Mouse (Mus musculus): ENCODE measurements around the gene Glcci1.

- TF ChIP-seq CTCF (IDR thresholded peaks at IDR 0.05 in 2 of 3, conservative IDR thresholded peaks at IDR 0.05 in 1 of 3; ENCODE audit: control insufficient read depth in 1 of 3, insufficient read depth in 1 of 3, low read depth in 2 of 3, low read length in 3 of 3, poor library complexity in 1 of 3, severe bottlenecking in 1 of 3): no peak
- TF ChIP-seq POLR2A (IDR thresholded peaks at IDR 0.05; ENCODE audit: control insufficient read depth in 1 of 2, insufficient read depth in 1 of 2, low read depth in 1 of 2, low read length in 2 of 2, poor library complexity in 1 of 2): no peak
- no peak for TF ChIP-seq MAFK (IDR thresholded peaks at IDR 0.05; ENCODE audit: borderline replicate concordance, low read depth, low read length)
- TF ChIP-seq GATA1 (IDR thresholded peaks at IDR 0.05; ENCODE audit: low read depth, low read length): no peak
- TF ChIP-seq MAX (IDR thresholded peaks at IDR 0.05; ENCODE audit: low read length): no peak
- no peak for TF ChIP-seq HCFC1 (IDR thresholded peaks at IDR 0.05; ENCODE audit: low read depth, low read length)
- TF ChIP-seq SIN3A (IDR thresholded peaks at IDR 0.05; ENCODE audit: low read length): no peak
- no peak for TF ChIP-seq CHD2 (IDR thresholded peaks at IDR 0.05; ENCODE audit: low read length)
- TF ChIP-seq CHD1 (IDR thresholded peaks at IDR 0.05; ENCODE audit: low read depth, low read length): no peak
- no peak for TF ChIP-seq NELFE (IDR thresholded peaks at IDR 0.05; ENCODE audit: low read depth, low read length)
- TF ChIP-seq ELF1 (IDR thresholded peaks at IDR 0.05; ENCODE audit: low read depth, low read length): no peak
- no peak for TF ChIP-seq ZKSCAN1 (IDR thresholded peaks at IDR 0.05; ENCODE audit: low read depth, low read length)
- no peak for TF ChIP-seq USF2 (IDR thresholded peaks at IDR 0.05; ENCODE audit: borderline replicate concordance in 1 of 2, insufficient read depth in 1 of 2, low read depth in 1 of 2, low read length in 2 of 2)
- TF ChIP-seq USF1 (IDR thresholded peaks at IDR 0.05; ENCODE audit: low read depth, low read length): no peak
Observed at GRCm38 (mm10) chr6:8638122-8638521, 128.7 kb downstream of the Glcci1 start.

All from MEL (cell line).